Mouse (Mus musculus) monocyte, adult 2 months (primary cell): ENCODE measurements around the gene D3Ertd751e.

ENCODE experiments used
- DNase-seq, 2 experiments: peaks; one replicate each; pipeline ENCODE4 v3.0.0; 2022; ENCODE audit warnings: low spot score in 2 of 2, low read depth in 1 of 2

Gene D3Ertd751e

DNA sequence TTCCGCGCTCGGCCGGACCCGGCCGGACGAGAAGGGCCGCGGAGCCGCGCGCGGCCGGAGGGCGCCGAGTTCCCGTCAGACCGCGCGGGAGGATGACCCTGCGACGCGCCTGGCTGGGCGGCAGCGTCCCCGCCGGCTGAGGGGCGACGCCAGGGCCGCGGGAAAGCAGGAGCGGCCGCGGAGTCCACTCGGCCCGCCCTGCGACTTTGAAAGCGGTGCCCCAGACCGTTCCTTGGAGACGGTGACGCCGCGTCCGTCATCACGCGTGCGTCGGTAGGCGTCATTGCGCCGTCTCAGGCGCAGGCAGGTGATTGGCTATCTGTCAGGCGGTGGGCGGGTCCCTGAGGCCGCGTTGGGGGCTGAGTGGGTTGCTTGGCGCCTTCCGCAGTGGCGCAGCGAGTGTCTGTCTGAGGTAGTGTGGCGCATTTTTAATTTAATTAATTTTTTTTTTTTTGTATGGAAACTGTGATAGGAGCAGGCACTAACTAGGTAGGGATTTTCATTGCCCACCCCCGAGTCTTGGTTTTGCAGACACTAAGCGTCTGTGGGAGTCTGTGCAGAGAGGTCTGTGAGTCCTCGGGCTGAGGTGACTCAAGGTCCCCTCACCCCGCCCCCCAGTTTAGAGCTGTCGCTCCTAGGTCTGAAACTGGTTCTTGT, at the start of gene D3Ertd751e, which contains the start of gene Sclt1:
D3Ertd751e (plus strand) TSS at position 334 of the 657 bp plus-strand sequence.
Sclt1 (minus strand) TSS at position 237 of the 657 bp plus-strand sequence.
- DNase-seq, result peak; percentile 82 to 92

DNA sequence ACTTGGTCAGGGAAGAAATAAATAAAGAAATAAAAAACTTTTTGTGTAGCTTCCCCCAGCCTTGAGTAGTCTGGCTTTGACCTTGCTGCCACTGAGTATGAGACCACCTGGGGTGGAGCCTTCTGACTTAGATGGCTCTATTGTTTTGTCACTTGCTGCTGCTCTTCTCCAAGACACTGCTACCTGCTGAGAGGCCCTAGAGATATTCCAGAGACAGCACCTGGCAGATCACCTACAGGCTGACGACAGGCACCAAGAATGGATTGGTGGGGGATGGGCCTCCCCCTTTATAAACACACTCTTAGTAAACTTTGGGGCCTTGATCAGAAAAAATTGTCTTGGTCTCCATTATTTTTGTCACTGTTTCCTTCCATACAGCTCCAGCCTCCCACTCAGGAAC, 46.7 kb upstream of the D3Ertd751e start:
- no peak for DNase-seq

DNA sequence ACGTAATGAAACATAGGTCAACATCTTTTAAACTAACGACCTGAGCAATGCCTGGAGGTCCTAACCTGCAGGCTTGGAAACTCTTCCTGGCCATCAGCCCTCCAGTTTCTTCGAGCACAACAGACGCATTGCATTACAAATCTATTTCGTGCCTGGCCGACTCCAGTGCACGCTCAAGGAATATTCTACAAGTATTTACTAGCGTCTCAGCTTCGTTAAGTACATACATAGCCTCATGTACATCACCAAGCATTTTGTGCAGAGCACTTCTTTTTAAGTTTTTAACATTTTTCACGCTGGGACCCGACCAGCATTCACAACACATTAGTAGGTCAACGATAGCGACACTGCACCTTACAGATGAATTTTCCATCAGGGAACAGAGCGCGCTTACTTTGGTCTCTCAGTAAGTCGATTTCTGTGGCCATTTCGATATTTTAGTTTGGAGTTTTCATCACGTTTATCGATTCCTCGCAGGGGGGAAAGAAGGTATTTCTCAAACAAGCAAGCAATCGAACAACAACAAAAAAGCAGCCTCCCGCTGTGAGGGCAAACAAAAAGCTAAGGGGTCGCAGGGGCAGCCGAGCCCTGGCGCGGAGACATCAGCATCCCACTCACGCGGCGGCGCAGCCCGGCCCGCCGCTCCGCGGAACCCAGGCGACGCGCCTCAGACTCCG, 672 bp upstream of the D3Ertd751e start:
- no peak for DNase-seq

DNA sequence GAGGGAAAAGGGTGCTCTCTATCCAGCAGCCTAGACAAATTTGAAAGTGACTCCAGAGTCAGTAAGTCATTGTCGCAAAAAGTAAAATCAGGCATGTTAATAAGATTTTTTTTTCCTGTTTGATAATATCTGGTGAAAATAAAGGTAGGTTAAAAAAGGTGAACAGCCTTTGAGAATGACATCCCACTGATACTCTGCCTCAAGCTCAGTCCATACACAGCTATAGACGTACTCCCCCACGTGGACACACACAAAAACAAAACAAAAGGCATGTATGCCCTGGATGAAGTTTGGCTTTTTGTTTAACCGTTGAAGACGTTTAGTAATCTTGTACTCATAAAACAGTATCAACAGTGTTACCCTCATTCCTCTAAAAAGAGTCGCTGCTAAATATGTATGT, 1.0 kb downstream of the D3Ertd751e start:
- DNase-seq, result no peak

DNA sequence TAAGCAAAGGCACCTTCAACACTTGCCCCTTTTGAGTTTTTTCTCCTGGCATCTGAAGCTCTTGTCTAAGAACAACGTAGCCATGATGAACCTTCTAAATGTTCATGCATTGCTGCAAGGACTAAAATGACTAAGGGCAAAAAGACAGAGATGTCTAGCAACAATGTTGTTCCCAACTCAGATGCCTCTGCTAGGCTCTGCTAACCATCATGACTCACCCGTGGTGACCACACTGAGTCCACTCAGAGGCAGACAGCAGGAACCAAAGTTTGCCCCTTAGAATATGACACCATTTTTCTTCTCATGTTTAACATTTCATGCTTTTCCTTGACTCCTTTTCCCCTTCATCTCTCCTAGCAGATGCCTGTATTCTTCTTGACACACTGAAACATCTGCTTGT, 12.1 kb downstream of the D3Ertd751e start:
- no peak for DNase-seq

DNA sequence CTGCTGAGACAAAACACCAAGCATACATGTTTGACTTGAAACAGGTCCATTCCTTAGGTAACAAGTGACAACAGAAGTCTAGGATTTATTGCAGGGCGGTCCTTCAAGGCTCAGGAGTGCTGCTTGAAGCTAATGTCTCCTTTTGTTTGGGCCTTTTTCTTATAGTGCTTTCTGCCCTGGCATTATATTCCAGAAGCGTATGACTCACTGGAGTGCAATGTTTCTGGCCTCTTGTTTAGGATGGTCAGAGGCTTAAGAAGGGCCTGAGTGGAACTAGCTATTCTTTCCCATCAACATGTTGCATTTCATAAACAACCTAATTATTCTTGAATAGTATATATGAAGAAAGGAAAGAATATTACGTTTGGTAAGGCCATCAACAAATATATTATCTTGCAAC, 19.7 kb downstream of the D3Ertd751e start:
- DNase-seq, result no peak

DNA sequence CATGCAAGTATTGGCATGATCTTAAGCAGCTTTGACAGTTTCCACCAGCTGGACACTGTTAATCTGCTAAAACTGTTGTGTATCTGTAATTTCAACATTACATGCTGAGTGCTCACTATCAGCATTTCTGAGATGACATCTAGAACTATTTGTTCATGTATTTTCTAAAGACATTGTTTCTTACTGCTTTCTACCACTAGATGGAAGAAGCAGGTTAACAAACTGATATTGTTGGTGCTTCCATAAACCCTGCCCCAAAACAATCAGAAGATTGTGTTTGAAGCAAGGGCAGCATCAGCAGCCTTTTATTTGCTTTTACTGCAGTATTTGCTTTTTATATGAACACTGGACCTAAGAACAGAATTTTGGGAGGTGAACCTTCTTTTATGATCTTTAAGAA, 70.0 kb downstream of the D3Ertd751e start:
- no peak for DNase-seq
